Mouse (Mus musculus): ENCODE results near the gene Trmt44. TPM values are rescaled to one million over a fixed set of nuclear protein-coding genes. Genes with fewer than 3 reads are reported as not detected.

The Trmt44 gene
- total RNA-seq, 2 experiments from 2014 or later, result 1.5 to 1.8 TPM

GRCm38 (mm10) chr5:35552838-35553539, 21.9 kb downstream of the Trmt44 start:
- no peak for DNase-seq
- intact Hi-C loops (cut with DNase I; ENCODE audit: low total_unique reads), result no loop called here

- intact Hi-C loops (cut with DNase I; ENCODE audit: low total_unique reads), result no loop called here
Measured at GRCm38 (mm10) chr5:35551855-35552837, 22.7 kb downstream of the Trmt44 start.

GRCm38 (mm10) chr5:35546127-35546526, 28.7 kb downstream of the Trmt44 start:
- intact Hi-C loops (cut with DNase I; ENCODE audit: low total_unique reads), result no loop called here
- DNase-seq, result no peak

More at GRCm38 (mm10) chr5:35551855-35552837, 22.7 kb downstream of the Trmt44 start:
- DNase-seq, result peak; percentile 57

- intact Hi-C loops (cut with DNase I; ENCODE audit: low total_unique reads), result no loop called here
- no peak for DNase-seq
Measured at GRCm38 (mm10) chr5:35541059-35541790, 33.6 kb downstream of the Trmt44 start.

- intact Hi-C loops (cut with DNase I; ENCODE audit: low total_unique reads), result no loop called here
- no peak for DNase-seq
Measured at GRCm38 (mm10) chr5:35540555-35540954, 34.3 kb downstream of the Trmt44 start.

- DNase-seq, result no peak
- intact Hi-C loops (cut with DNase I; ENCODE audit: low total_unique reads), result no loop called here
Measured at GRCm38 (mm10) chr5:35539576-35539975, 35.3 kb downstream of the Trmt44 start.

- intact Hi-C loops (cut with DNase I; ENCODE audit: low total_unique reads), result no loop called here
- DNase-seq, result peak; percentile 56
Measured at GRCm38 (mm10) chr5:35538022-35538421, 36.8 kb downstream of the Trmt44 start.

GRCm38 (mm10) chr5:35537474-35537873, 37.4 kb downstream of the Trmt44 start:
- DNase-seq, result no peak
- intact Hi-C loops (cut with DNase I; ENCODE audit: low total_unique reads), result no loop called here

- DNase-seq, result no peak
- intact Hi-C loops (cut with DNase I; ENCODE audit: low total_unique reads), result no loop called here
Measured at GRCm38 (mm10) chr5:35536271-35536670, 38.6 kb downstream of the Trmt44 start.

- intact Hi-C loops (cut with DNase I; ENCODE audit: low total_unique reads), result no loop called here
- DNase-seq, result no peak
Measured at GRCm38 (mm10) chr5:35531586-35531985, 43.3 kb downstream of the Trmt44 start.

- intact Hi-C loops (cut with DNase I; ENCODE audit: low total_unique reads), result no loop called here
- peak; percentile 46 for DNase-seq
Measured at GRCm38 (mm10) chr5:35530442-35530841, 44.4 kb downstream of the Trmt44 start.

- peak; percentile 65 for DNase-seq
- intact Hi-C loops (cut with DNase I; ENCODE audit: low total_unique reads), result loop anchor here (2.0 kb wide), 1 partner anchor 37 kb away; no protein-coding TSS in a partner anchor
Measured at GRCm38 (mm10) chr5:35525469-35526123, 49.3 kb downstream of the Trmt44 start, which contains the start of gene Cpz. Gene Cpz, minus strand, starts transcription at chr5:35525698.

- DNase-seq, result no peak
- intact Hi-C loops (cut with DNase I; ENCODE audit: low total_unique reads), result loop anchor here (2.0 kb wide), 1 partner anchor 38 kb away; no protein-coding TSS in a partner anchor
Measured at GRCm38 (mm10) chr5:35524381-35524780, 50.5 kb downstream of the Trmt44 start.

GRCm38 (mm10) chr5:35523735-35524134, 51.1 kb downstream of the Trmt44 start:
- intact Hi-C loops (cut with DNase I; ENCODE audit: low total_unique reads), result loop anchor here (2.0 kb wide), 1 partner anchor 39 kb away; no protein-coding TSS in a partner anchor
- DNase-seq, result peak; percentile 75

GRCm38 (mm10) chr5:35516781-35517180, 58.1 kb downstream of the Trmt44 start:
- DNase-seq, result no peak
- intact Hi-C loops (cut with DNase I; ENCODE audit: low total_unique reads), result no loop called here

GRCm38 (mm10) chr5:35510589-35510988, 64.3 kb downstream of the Trmt44 start:
- peak; percentile 34 for DNase-seq

More at GRCm38 (mm10) chr5:35510589-35510988, 64.3 kb downstream of the Trmt44 start:
- intact Hi-C loops (cut with DNase I; ENCODE audit: low total_unique reads), result loop anchor here (2.0 to 5.0 kb wide), 2 partner anchors 128 to 148 kb away; no protein-coding TSS in a partner anchor
